Mouse (Mus musculus): ENCODE data around the gene Fam241b.

Fam241b gene

GRCm38 (mm10) chr10:62069946-62070345 is 73.8 kb downstream of the Fam241b start:
- no peak for DNase-seq (ENCODE audit: low read depth)

DNA sequence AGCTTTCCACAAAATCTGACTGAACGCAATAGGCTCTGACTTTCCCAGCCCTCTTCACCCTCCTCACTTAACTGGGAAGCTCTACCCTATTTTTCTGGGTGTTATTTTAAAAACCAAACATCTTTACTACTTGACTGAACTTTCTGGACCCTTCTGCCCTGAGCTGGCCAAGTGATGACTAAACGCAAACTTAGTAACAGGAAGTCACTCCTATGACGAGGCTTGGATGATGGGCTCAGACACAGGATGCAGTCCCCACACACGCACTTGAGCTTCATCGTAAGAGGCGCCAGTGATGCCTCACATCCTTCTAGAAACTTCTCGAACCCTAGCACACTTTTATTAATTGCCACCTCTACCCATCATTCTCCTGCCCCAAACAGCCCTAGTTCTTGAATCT is 74.3 kb downstream of the Fam241b start:
- no peak for DNase-seq (ENCODE audit: low read depth)

DNA sequence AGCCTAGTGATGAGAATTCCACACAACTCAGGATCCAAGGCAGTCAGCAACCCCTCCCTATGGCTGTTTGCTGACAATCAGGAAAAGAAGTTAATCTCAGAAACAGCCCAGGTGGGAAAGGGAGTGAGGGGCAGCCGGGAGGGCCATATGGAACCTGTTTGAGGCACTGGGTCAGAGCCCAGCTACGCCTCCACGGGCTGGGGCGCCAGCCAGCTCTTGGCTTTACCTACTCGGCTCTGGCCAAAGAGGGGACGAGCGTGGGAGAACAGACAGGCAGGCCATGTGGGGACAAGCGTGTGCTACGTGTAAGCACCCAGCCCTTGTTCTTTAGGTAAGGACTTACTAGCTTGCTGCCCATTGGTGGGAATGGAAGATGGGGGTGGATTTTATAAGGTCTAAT is 75.2 kb downstream of the Fam241b start:
- DNase-seq (ENCODE audit: low read depth): no peak

- no peak for DNase-seq (ENCODE audit: low read depth)
These were observed 77.5 kb downstream of the Fam241b start for GRCm38 (mm10) chr10:62066213-62066612.

- no peak for DNase-seq (ENCODE audit: low read depth)
These were observed 80.9 kb downstream of the Fam241b start for GRCm38 (mm10) chr10:62062786-62063185.

- DNase-seq (ENCODE audit: low read depth): no peak
These were observed 82.6 kb downstream of the Fam241b start for GRCm38 (mm10) chr10:62060969-62061678.

DNA sequence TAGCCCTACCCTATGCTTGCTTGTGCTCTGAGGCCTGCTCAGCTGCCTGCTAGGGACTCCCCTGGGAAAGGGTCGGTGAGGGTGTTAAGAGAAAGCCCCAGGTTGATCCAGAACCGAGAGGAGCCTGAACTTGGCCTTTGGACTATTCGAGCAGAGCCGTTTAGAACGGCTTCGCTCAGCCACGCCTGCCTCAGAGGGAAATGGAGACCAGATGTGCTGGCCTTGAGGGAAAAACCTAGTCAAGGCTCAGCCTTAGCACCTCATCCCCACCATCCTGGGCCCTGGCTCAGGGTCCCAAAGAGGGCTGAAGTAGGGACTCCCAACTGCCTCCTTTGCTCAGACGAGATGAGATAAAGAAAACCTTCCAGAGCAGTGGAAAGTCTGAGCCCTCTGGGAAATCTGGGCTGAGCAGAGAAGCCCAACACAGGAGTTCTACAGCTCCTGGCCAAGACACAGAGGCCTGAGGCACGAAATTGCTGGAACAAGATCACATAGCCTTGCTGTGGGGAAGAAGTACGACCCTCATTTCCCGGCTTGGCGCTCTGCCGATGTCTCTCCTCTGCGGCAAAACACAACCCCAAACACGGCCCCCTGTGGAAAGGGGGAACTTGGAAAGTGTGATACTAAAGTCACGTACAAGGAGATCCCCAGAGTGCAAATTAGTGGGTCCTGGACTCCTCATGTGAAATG is 83.4 kb downstream of the Fam241b start:
- DNase-seq (ENCODE audit: low read depth): no peak

DNA sequence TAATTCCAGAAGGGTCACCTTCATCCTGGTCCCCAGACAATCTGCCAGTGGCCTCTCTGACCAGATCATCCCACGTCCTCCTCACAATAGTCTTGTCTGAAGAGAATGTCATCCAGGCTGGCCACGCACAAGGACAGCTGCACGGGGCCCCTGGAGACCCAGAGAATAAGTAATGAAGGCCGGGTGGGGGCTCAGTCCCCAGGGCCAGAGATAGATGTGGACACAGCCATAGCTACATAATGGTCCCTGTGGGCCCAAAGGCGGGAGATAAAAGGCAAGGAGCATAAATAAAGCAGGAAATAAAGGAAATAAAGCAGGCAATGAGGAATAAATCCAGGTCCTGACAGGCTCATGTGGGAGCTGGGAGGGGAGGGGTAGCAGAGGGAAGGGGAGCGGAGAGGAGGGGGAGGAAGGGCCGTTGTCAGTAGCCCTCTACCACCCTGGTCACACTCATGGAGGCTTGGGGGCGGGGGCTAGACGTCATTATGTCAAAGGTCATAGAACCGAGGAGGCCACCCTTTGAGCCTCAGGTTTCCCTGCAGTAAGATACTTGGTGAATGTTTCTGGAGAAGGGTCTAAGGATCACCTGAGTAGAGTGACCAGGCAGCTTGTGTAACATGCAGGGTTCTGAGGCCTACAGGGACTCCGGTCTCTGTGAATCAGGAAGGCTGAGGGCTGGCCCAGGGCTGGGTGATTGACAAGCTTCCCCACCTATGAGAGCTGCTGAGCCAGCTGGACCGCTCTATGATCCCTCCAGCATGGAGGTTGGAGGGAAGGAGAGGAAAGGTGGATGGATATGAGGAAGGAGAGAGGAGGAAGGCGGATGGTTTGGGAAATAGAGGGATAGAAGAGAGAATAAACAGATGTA is 85.0 kb downstream of the Fam241b start:
- no peak for DNase-seq (ENCODE audit: low read depth)
